Mouse (Mus musculus) MEL (cell line): ENCODE measurements around the gene Sv2c. TPM values are rescaled to one million over a fixed set of nuclear protein-coding genes. Genes with fewer than 3 reads are reported as not detected.

Experiments used
- DNase-seq: peaks from one replicate; pipeline ENCODE4 v3.0.0; 2011; ENCODE audit warnings: low read depth, low spot score
- H3K27ac ChIP-seq: 2 replicates; pipeline ENCODE4 v1.5.1; 2012; ENCODE audit warnings: low read depth, mild to moderate bottlenecking, control low read depth, low read length, moderate library complexity; ENCODE audit not compliant: control insufficient read depth
- H3K27me3 ChIP-seq, 2 experiments: fragments of 150-350 bp in 1 of 2; sonication (generic) in 1 of 2; 2 replicates each; pipeline ENCODE4 v1.6.1; 2012; ENCODE audit warnings: low read length in 2 of 2, mild to moderate bottlenecking in 2 of 2, improper control_type of control experiment in 1 of 2, moderate library complexity in 1 of 2; ENCODE audit not compliant: insufficient read depth in 2 of 2, control insufficient read depth in 1 of 2
- H3K36me3 ChIP-seq, 2 experiments: 2 replicates each; pipeline ENCODE4 v1.6.1; 2012 to 2014; ENCODE audit warnings: low read length in 2 of 2, improper control_type of control experiment in 1 of 2, inconsistent platforms in 1 of 2, mild to moderate bottlenecking in 1 of 2; ENCODE audit not compliant: insufficient read depth in 2 of 2, control insufficient read depth in 1 of 2
- H3K4me1 ChIP-seq, 2 experiments: fragments of 150-350 bp in 1 of 2; sonication (generic) in 1 of 2; 2 replicates each; pipeline ENCODE4 v1.6.1; 2012; ENCODE audit warnings: low read length in 2 of 2, improper control_type of control experiment in 1 of 2, mild to moderate bottlenecking in 1 of 2; ENCODE audit not compliant: insufficient read depth in 2 of 2, control insufficient read depth in 1 of 2
- H3K4me3 ChIP-seq, 2 experiments: fragments of 150-350 bp in 1 of 2; sonication (generic) in 1 of 2; 2 replicates each; pipeline ENCODE4 v1.5.1; 2012; ENCODE audit warnings: low read depth in 2 of 2, low read length in 2 of 2, mild to moderate bottlenecking in 2 of 2, moderate library complexity in 2 of 2, control low read depth in 1 of 2, improper control_type of control experiment in 1 of 2; ENCODE audit not compliant: control insufficient read depth in 1 of 2, insufficient read depth in 1 of 2
- H3K79me2 ChIP-seq: 2 replicates; pipeline ENCODE4 v1.6.1; 2012; ENCODE audit warnings: mild to moderate bottlenecking, low read length, moderate library complexity; ENCODE audit not compliant: control insufficient read depth, poor library complexity, insufficient read depth
- H3K9ac ChIP-seq: 2 replicates; pipeline ENCODE4 v1.6.1; 2012; ENCODE audit warnings: low read depth, mild to moderate bottlenecking, control low read depth, low read length, moderate library complexity; ENCODE audit not compliant: control insufficient read depth, poor library complexity, severe bottlenecking
- H3K9me3 ChIP-seq: fragments of 150-350 bp; sonication (generic); replicated peaks from 2 replicates; pipeline ENCODE4 v1.6.1; 2012; ENCODE audit warnings: mild to moderate bottlenecking, low read length, improper control_type of control experiment, moderate library complexity; ENCODE audit not compliant: insufficient read depth
- BHLHE40 ChIP-seq: IDR thresholded peaks from 2 replicates; pipeline ENCODE4 v1.6.1; 2012; ENCODE audit warnings: low read depth, mild to moderate bottlenecking, inconsistent platforms, low read length, improper control_type of control experiment, borderline replicate concordance
- CHD1 ChIP-seq: IDR thresholded peaks from 2 replicates; pipeline ENCODE4 v1.6.1; 2012; ENCODE audit warnings: low read depth, mild to moderate bottlenecking, inconsistent platforms, low read length, improper control_type of control experiment
- CHD2 ChIP-seq: IDR thresholded peaks from 2 replicates; pipeline ENCODE4 v1.6.1; 2011; ENCODE audit warnings: low read length, improper control_type of control experiment
- ELF1 ChIP-seq: IDR thresholded peaks from 2 replicates; pipeline ENCODE4 v1.6.1; 2014; ENCODE audit warnings: low read depth, mild to moderate bottlenecking, inconsistent platforms, low read length, improper control_type of control experiment, moderate library complexity
- EP300 ChIP-seq, 2 experiments: IDR thresholded peaks; 2 replicates each; pipeline ENCODE4 v1.6.1; 2011; ENCODE audit warnings: improper control_type of control experiment in 2 of 2, low read length in 2 of 2, low read depth in 1 of 2, mild to moderate bottlenecking in 1 of 2
- ETS1 ChIP-seq: IDR thresholded peaks from 2 replicates; pipeline ENCODE4 v1.6.1; 2012; ENCODE audit warnings: low read depth, mild to moderate bottlenecking, inconsistent platforms, low read length, improper control_type of control experiment, moderate library complexity
- GATA1 ChIP-seq: IDR thresholded peaks from 2 replicates; pipeline ENCODE4 v1.6.1; 2011; ENCODE audit warnings: low read depth, low read length, improper control_type of control experiment
- JUND ChIP-seq: IDR thresholded peaks from 2 replicates; pipeline ENCODE4 v1.6.1; 2011; ENCODE audit warnings: low read depth, mild to moderate bottlenecking, improper control_type of control experiment, low read length
- KAT2A ChIP-seq: conservative IDR thresholded peaks from 2 replicates; pipeline ENCODE4 v1.6.1; 2012; ENCODE audit warnings: low read depth, low read length, improper control_type of control experiment, inconsistent platforms
- MAFK ChIP-seq: IDR thresholded peaks from 2 replicates; pipeline ENCODE4 v1.6.1; 2011; ENCODE audit warnings: low read depth, mild to moderate bottlenecking, low read length, improper control_type of control experiment, borderline replicate concordance
- MAX ChIP-seq: IDR thresholded peaks from 2 replicates; pipeline ENCODE4 v1.6.1; 2011; ENCODE audit warnings: low read length, improper control_type of control experiment
- MAZ ChIP-seq: IDR thresholded peaks from 2 replicates; pipeline ENCODE4 v1.6.1; 2012; ENCODE audit warnings: low read depth, mild to moderate bottlenecking, inconsistent platforms, low read length, improper control_type of control experiment
- MEF2A ChIP-seq: IDR thresholded peaks from 2 replicates; pipeline ENCODE4 v1.6.1; 2014; ENCODE audit warnings: low read depth, mild to moderate bottlenecking, inconsistent platforms, low read length, improper control_type of control experiment; ENCODE audit not compliant: poor library complexity, insufficient replicate concordance, severe bottlenecking; ENCODE audit errors: extremely low read depth
- MYC ChIP-seq: IDR thresholded peaks from 2 replicates; pipeline ENCODE4 v1.6.1; 2011; ENCODE audit warnings: low read depth, mild to moderate bottlenecking, low read length, improper control_type of control experiment, moderate library complexity
- NELFE ChIP-seq: IDR thresholded peaks from 2 replicates; pipeline ENCODE4 v1.6.1; 2011; ENCODE audit warnings: low read depth, low read length, improper control_type of control experiment
- NRF1 ChIP-seq: IDR thresholded peaks from 2 replicates; pipeline ENCODE4 v1.6.1; 2014; ENCODE audit warnings: low read depth, mild to moderate bottlenecking, inconsistent platforms, low read length, improper control_type of control experiment, moderate library complexity; ENCODE audit not compliant: poor library complexity, insufficient read depth, severe bottlenecking
- POLR2AphosphoS2 ChIP-seq: IDR thresholded peaks from 2 replicates; pipeline ENCODE4 v1.6.1; 2011; ENCODE audit warnings: low read length, improper control_type of control experiment
- POLR2AphosphoS5 ChIP-seq: IDR thresholded peaks from 2 replicates; pipeline ENCODE4 v1.6.1; 2012; ENCODE audit warnings: low read depth, borderline replicate concordance, mild to moderate bottlenecking, inconsistent platforms, low read length, moderate library complexity, mixed read lengths
- RCOR1 ChIP-seq: IDR thresholded peaks from 2 replicates; pipeline ENCODE4 v1.6.1; 2012; ENCODE audit warnings: low read depth, mild to moderate bottlenecking, inconsistent platforms, low read length, improper control_type of control experiment
- TAL1 ChIP-seq: IDR thresholded peaks from 2 replicates; pipeline ENCODE4 v1.6.1; 2012; ENCODE audit warnings: mild to moderate bottlenecking, inconsistent platforms, low read length, moderate library complexity, mixed read lengths
- TBP ChIP-seq: IDR thresholded peaks from 2 replicates; pipeline ENCODE4 v1.8.0; 2011; ENCODE audit warnings: low read depth, low read length, improper control_type of control experiment
- UBTF ChIP-seq: IDR thresholded peaks from 2 replicates; pipeline ENCODE4 v1.6.1; 2012; ENCODE audit warnings: low read depth, mild to moderate bottlenecking, inconsistent platforms, low read length, improper control_type of control experiment, moderate library complexity, borderline replicate concordance; ENCODE audit not compliant: insufficient read depth
- USF1 ChIP-seq: IDR thresholded peaks from 2 replicates; pipeline ENCODE4 v1.6.1; 2014; ENCODE audit warnings: low read depth, mild to moderate bottlenecking, inconsistent platforms, low read length, improper control_type of control experiment, moderate library complexity
- USF2 ChIP-seq, 2 experiments: IDR thresholded peaks; 2 replicates each; pipeline ENCODE4 v1.6.1; 2011 to 2012; ENCODE audit warnings: improper control_type of control experiment in 2 of 2, low read length in 2 of 2, borderline replicate concordance in 1 of 2, inconsistent platforms in 1 of 2, low read depth in 1 of 2, mild to moderate bottlenecking in 1 of 2; ENCODE audit not compliant: insufficient read depth in 1 of 2
- ZC3H11A ChIP-seq: IDR thresholded peaks from 2 replicates; pipeline ENCODE4 v1.6.1; 2012; ENCODE audit warnings: low read depth, mild to moderate bottlenecking, inconsistent platforms, low read length, improper control_type of control experiment
- ZKSCAN1 ChIP-seq: IDR thresholded peaks from 2 replicates; pipeline ENCODE4 v1.6.1; 2012; ENCODE audit warnings: low read depth, mild to moderate bottlenecking, inconsistent platforms, low read length, improper control_type of control experiment, moderate library complexity
- ZNF384 ChIP-seq: IDR thresholded peaks from 2 replicates; pipeline ENCODE4 v1.6.1; 2012; ENCODE audit warnings: low read depth, mild to moderate bottlenecking, inconsistent platforms, low read length, improper control_type of control experiment
- polyA plus RNA-seq, 2 experiments: library from polyadenylated mRNA; stranded (reverse) in 1 of 2; unstranded in 1 of 2; fragments of >175 nt in 1 of 2; fragments of >200 nt in 1 of 2; gene quantifications; 2 replicates each; pipeline versions ENCODE4 v1.2.1 to v1.2.4; 2012; ENCODE audit warnings: low replicate concordance in 2 of 2, low read depth in 1 of 2; ENCODE audit not compliant: insufficient read length in 2 of 2, insufficient read depth in 1 of 2, missing spikeins in 1 of 2
- total RNA-seq: library from RNA; depleted of rRNA; stranded (reverse); fragments of 300-350 nt; gene quantifications from 2 replicates; pipeline ENCODE4 v1.2.3, GENCODE M21; 2012

The Sv2c gene
- total and polyA plus RNA-seq, 3 experiments, result 0.01 TPM; not detected in 2

- Histone ChIP-seq H3K27me3 (no peaks in the 10 kb centered on the region), H3K9ac (no peak overlapping the region), H3K36me3 (no peaks in the 10 kb centered on the region), H3K9me3 (no peaks in the 10 kb centered on the region), H3K79me2 (no peaks in the 10 kb centered on the region), H3K27ac (no peak overlapping the region), H3K4me3 (no peak overlapping the region), H3K4me1 (no peaks in the 10 kb centered on the region)
- TF ChIP-seq BHLHE40 (no peak), USF1 (no peak), TAL1 (no peak), MAZ (no peak), JUND (no peak), POLR2AphosphoS5 (no peak), MYC (no peak), GATA1 (no peak), ZC3H11A (no peak), MEF2A (no peak), CHD1 (no peak), MAX (no peak), NELFE (no peak), UBTF (no peak), ZKSCAN1 (no peak), TBP (no peak), CHD2 (no peak)
- DNase-seq, result no peak
Observed at GRCm38 (mm10) chr13:95942587-95942986, 189.8 kb downstream of the Sv2c start.

- Histone ChIP-seq H3K9me3 (no peaks in the 10 kb centered on the region), H3K9ac (no peak overlapping the region), H3K27ac (no peak overlapping the region), H3K4me1 (no peaks in the 10 kb centered on the region), H3K36me3 (no peaks in the 10 kb centered on the region), H3K79me2 (no peaks in the 10 kb centered on the region), H3K4me3 (no peak overlapping the region), H3K27me3 (no peaks in the 10 kb centered on the region; a peak in 1 of 4 replicates)
- no peak for TF ChIP-seq UBTF
- no peak for TF ChIP-seq BHLHE40
- TF ChIP-seq POLR2AphosphoS2, result no peak
- no peak for TF ChIP-seq POLR2AphosphoS5
- no peak for TF ChIP-seq RCOR1
- no peak for TF ChIP-seq NRF1
- no peak for TF ChIP-seq MAFK
- TF ChIP-seq GATA1, result no peak
- TF ChIP-seq EP300 (IDR thresholded peaks at IDR 0.05; ENCODE audit: low read depth in 1 of 2, low read length in 2 of 2), result no peak
- no peak for TF ChIP-seq USF2 (IDR thresholded peaks at IDR 0.05; ENCODE audit: borderline replicate concordance in 1 of 2, insufficient read depth in 1 of 2, low read depth in 1 of 2, low read length in 2 of 2)
- TF ChIP-seq ETS1, result no peak
- TF ChIP-seq ELF1, result no peak
- no peak for TF ChIP-seq TAL1
- no peak for TF ChIP-seq ZNF384
- no peak for TF ChIP-seq CHD2
- no peak for TF ChIP-seq CHD1
- TF ChIP-seq KAT2A, result no peak
- no peak for DNase-seq
Observed at GRCm38 (mm10) chr13:95941861-95942260, 190.5 kb downstream of the Sv2c start.
